Mouse (Mus musculus) ES-Bruce4 (cell line): Measurements from ENCODE around the gene Acsbg2.

ENCODE experiments used
- CTCF ChIP-seq: IDR thresholded peaks from one replicate; pipeline ENCODE4 v1.8.1; 2011; ENCODE audit warnings: low read depth, low read length
- EP300 ChIP-seq: IDR thresholded peaks from 2 replicates; pipeline ENCODE4 v1.6.1; 2011; ENCODE audit warnings: low read depth, low read length; ENCODE audit not compliant: insufficient read depth
- POLR2A ChIP-seq: IDR thresholded peaks from one replicate; pipeline ENCODE4 v1.8.1; 2011; ENCODE audit warnings: low read length; ENCODE audit not compliant: insufficient read depth

DNA sequence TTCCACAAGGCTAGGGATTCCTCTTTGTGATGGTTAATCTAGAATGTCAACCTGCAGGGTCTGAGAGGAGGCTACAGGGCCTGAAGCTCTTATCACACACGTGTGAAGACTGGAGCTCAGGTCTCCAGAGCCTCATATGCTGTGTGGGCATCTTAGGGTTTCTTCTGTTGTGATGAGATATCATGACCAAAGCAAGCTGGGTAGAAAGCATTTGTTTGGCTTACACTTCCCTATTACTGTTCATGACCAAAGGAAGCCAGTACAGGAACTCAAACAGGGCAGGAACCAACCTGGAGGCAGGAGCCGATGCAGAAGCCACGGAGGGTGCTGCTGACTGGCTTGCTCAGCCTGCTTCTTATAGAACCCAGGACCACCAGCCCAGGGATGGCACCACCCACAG is 18.8 kb downstream of the Acsbg2 start:
- TF ChIP-seq EP300 (no peak), CTCF (no peak), POLR2A (no peak)
